Mouse (Mus musculus) adrenal gland, postnatal 25 days (tissue): Measurements from ENCODE around the gene Ubqln1. TPM values are rescaled to one million over a fixed set of nuclear protein-coding genes. Genes with fewer than 3 reads are reported as not detected.

Experiments used
- DNase-seq: peaks from one replicate; pipeline ENCODE4 v3.0.0; 2021; ENCODE audit warnings: mixed read lengths
- total RNA-seq: library from RNA; stranded (reverse); gene quantifications from 2 replicates; pipeline ENCODE4 v1.2.3, GENCODE M21; 2021

Gene Ubqln1
- total RNA-seq, 1 experiment from 2014 or later = 118 TPM

- DNase-seq = no peak
Measured at GRCm38 (mm10) chr13:58201343-58201742, 14.1 kb downstream of the Ubqln1 start.

GRCm38 (mm10) chr13:58197981-58198640 lies 17.3 kb downstream of the Ubqln1 start:
- no peak for DNase-seq

- DNase-seq = peak; percentile 18
Measured at GRCm38 (mm10) chr13:58197211-58197610, 18.2 kb downstream of the Ubqln1 start.

- DNase-seq = no peak
Measured at GRCm38 (mm10) chr13:58194908-58195307, 20.5 kb downstream of the Ubqln1 start.

GRCm38 (mm10) chr13:58193221-58193620 lies 22.2 kb downstream of the Ubqln1 start:
- no peak for DNase-seq

- no peak for DNase-seq
Measured at GRCm38 (mm10) chr13:58192146-58192545, 23.3 kb downstream of the Ubqln1 start.

- DNase-seq = no peak
Measured at GRCm38 (mm10) chr13:58191516-58191915, 23.9 kb downstream of the Ubqln1 start.

GRCm38 (mm10) chr13:58189473-58189872 lies 26.0 kb downstream of the Ubqln1 start:
- no peak for DNase-seq

- DNase-seq = peak; percentile 89
Measured at GRCm38 (mm10) chr13:58188412-58188811, 27.0 kb downstream of the Ubqln1 start.

- DNase-seq = no peak
Measured at GRCm38 (mm10) chr13:58187751-58188150, 27.7 kb downstream of the Ubqln1 start.

- DNase-seq = no peak
Measured at GRCm38 (mm10) chr13:58186281-58186680, 29.2 kb downstream of the Ubqln1 start.

- peak; percentile 23 for DNase-seq
Measured at GRCm38 (mm10) chr13:58184111-58184510, 31.3 kb downstream of the Ubqln1 start.

- DNase-seq = no peak
Measured at GRCm38 (mm10) chr13:58181607-58182551, 33.6 kb downstream of the Ubqln1 start.

GRCm38 (mm10) chr13:58177511-58178208 lies 37.8 kb downstream of the Ubqln1 start:
- DNase-seq = peak; percentile 96

GRCm38 (mm10) chr13:58176105-58176504 lies 39.3 kb downstream of the Ubqln1 start:
- DNase-seq = no peak

GRCm38 (mm10) chr13:58168119-58168518 lies 47.3 kb downstream of the Ubqln1 start:
- no peak for DNase-seq

- DNase-seq = no peak
Measured at GRCm38 (mm10) chr13:58163343-58163742, 52.1 kb downstream of the Ubqln1 start.

GRCm38 (mm10) chr13:58160761-58161160 lies 54.7 kb downstream of the Ubqln1 start:
- DNase-seq = no peak

- peak; percentile 85 for DNase-seq
Measured at GRCm38 (mm10) chr13:58158099-58158912, 57.1 kb downstream of the Ubqln1 start.

GRCm38 (mm10) chr13:58157447-58158098 lies 57.9 kb downstream of the Ubqln1 start, which contains the start of gene Idnk:
Idnk (plus strand) TSS chr13:58157649.
- peak; percentile 94 for DNase-seq

GRCm38 (mm10) chr13:58157036-58157435 lies 58.4 kb downstream of the Ubqln1 start:
- no peak for DNase-seq
